Mouse (Mus musculus): Measurements from ENCODE around the gene Fbxl2.

GRCm38 (mm10) chr9:113932100-113932470, 113.9 kb downstream of the Fbxl2 start:
- TF ChIP-seq CTCF (conservative IDR thresholded peaks at IDR 0.05 in 1 of 2, IDR thresholded peaks at IDR 0.05 in 1 of 2; ENCODE audit: low read depth in 2 of 2, low read length in 2 of 2) (no peak), RAD21 (IDR thresholded peaks at IDR 0.05; ENCODE audit: low read depth, low read length) (no peak), KAT2A (IDR thresholded peaks at IDR 0.05; ENCODE audit: insufficient replicate concordance, low read length) (no peak), E2F4 (IDR thresholded peaks at IDR 0.05; ENCODE audit: insufficient replicate concordance, low read depth, low read length) (no peak), POLR2A (IDR thresholded peaks at IDR 0.05; ENCODE audit: low read depth, low read length) (no peak), SMC3 (IDR thresholded peaks at IDR 0.05; ENCODE audit: low read depth, low read length) (no peak), ZC3H11A (IDR thresholded peaks at IDR 0.05; ENCODE audit: low read depth, low read length) (no peak), CHD2 (IDR thresholded peaks at IDR 0.05; ENCODE audit: low read length) (no peak), JUN (IDR thresholded peaks at IDR 0.05; ENCODE audit: insufficient read depth, low read depth, low read length) (no peak), HCFC1 (IDR thresholded peaks at IDR 0.05; ENCODE audit: low read depth, low read length) (no peak), EP300 (IDR thresholded peaks at IDR 0.05; ENCODE audit: low read length) (no peak), ZNF384 (IDR thresholded peaks at IDR 0.05; ENCODE audit: low read depth, low read length) (no peak)
